Mouse (Mus musculus) spleen, embryonic (tissue): ENCODE results near the gene Slc25a12.
"Not testable (repeated sequence)": the region's sequence is repeated elsewhere in the genome, so short reads cannot be mapped to it uniquely, and the experiment has no call there.

Source experiments
- CTCF ChIA-PET: fragments of 350-600 bp; sonication (Branson Sonifier 250); formaldehyde crosslinking; loops from one replicate; lab custom pipeline; 2022; lab: Charles Lee

The Slc25a12 gene

GRCm38 (mm10) chr2:71367125-71367880, at the start of gene Slc25a12:
Gene Slc25a12 (minus strand): TSS chr2:71367749.
- CTCF ChIA-PET = interaction anchor here (0.6 to 1.0 kb wide), 3 partner anchors 22 to 725 kb away, joined by 3 to 6 read pairs (median 4); partner anchors contain the start of gene Hat1

GRCm38 (mm10) chr2:71405613-71406012, 38.1 kb upstream of the Slc25a12 start:
- CTCF ChIA-PET = no interaction called here

GRCm38 (mm10) chr2:71389864-71390263, 22.3 kb upstream of the Slc25a12 start:
- CTCF ChIA-PET = interaction anchor here (1.7 kb wide), 1 partner anchor 23 kb away, joined by 4 read pairs; no protein-coding TSS in a partner anchor

- CTCF ChIA-PET = interaction anchor here (1.7 kb wide), 1 partner anchor 22 kb away, joined by 4 read pairs; no protein-coding TSS in a partner anchor
Observed at GRCm38 (mm10) chr2:71388951-71389763, 21.6 kb upstream of the Slc25a12 start, which contains the start of gene Hat1. Gene Hat1 (plus strand): TSS chr2:71388958.

- CTCF ChIA-PET = no interaction called here
Observed at GRCm38 (mm10) chr2:71387766-71388165, 20.2 kb upstream of the Slc25a12 start.

GRCm38 (mm10) chr2:71383890-71384289, 16.3 kb upstream of the Slc25a12 start:
- CTCF ChIA-PET = interaction anchor here (0.6 kb wide), 1 partner anchor 15 kb away, joined by 4 read pairs; no protein-coding TSS in a partner anchor

GRCm38 (mm10) chr2:71381962-71382361, 14.4 kb upstream of the Slc25a12 start:
- CTCF ChIA-PET = no interaction called here

- CTCF ChIA-PET = no interaction called here
Observed at GRCm38 (mm10) chr2:71377426-71377825, 9.9 kb upstream of the Slc25a12 start.

GRCm38 (mm10) chr2:71376433-71376906, 8.9 kb upstream of the Slc25a12 start:
- CTCF ChIA-PET = no interaction called here

- CTCF ChIA-PET = no interaction called here
Observed at GRCm38 (mm10) chr2:71374275-71375155, 7.0 kb upstream of the Slc25a12 start.

GRCm38 (mm10) chr2:71372261-71372660, 4.7 kb upstream of the Slc25a12 start:
- CTCF ChIA-PET = not testable (repeated sequence)

GRCm38 (mm10) chr2:71371790-71372189, 4.2 kb upstream of the Slc25a12 start:
- CTCF ChIA-PET = no interaction called here

- CTCF ChIA-PET = interaction anchor here (0.7 kb wide), 1 partner anchor 16 kb away, joined by 4 read pairs; no protein-coding TSS in a partner anchor
Observed at GRCm38 (mm10) chr2:71368086-71368485, 537 bp upstream of the Slc25a12 start.

GRCm38 (mm10) chr2:71366618-71367124, 878 bp downstream of the Slc25a12 start:
- CTCF ChIA-PET = interaction anchor here (0.6 to 1.0 kb wide), 3 partner anchors 22 to 725 kb away, joined by 3 to 6 read pairs (median 4); partner anchors contain the start of gene Hat1

- CTCF ChIA-PET = no interaction called here
Observed at GRCm38 (mm10) chr2:71360192-71360591, 7.4 kb downstream of the Slc25a12 start.

- CTCF ChIA-PET = no interaction called here
Observed at GRCm38 (mm10) chr2:71358347-71358746, 9.2 kb downstream of the Slc25a12 start.

GRCm38 (mm10) chr2:71354055-71354425, 13.5 kb downstream of the Slc25a12 start:
- CTCF ChIA-PET = no interaction called here

- CTCF ChIA-PET = no interaction called here
Observed at GRCm38 (mm10) chr2:71353306-71354054, 14.1 kb downstream of the Slc25a12 start.

GRCm38 (mm10) chr2:71351727-71351987, 15.9 kb downstream of the Slc25a12 start:
- CTCF ChIA-PET = no interaction called here
